Mouse (Mus musculus): ENCODE data around the gene Gys2.

Gys2 gene

GRCm38 (mm10) chr6:142377081-142377480, 95.8 kb downstream of the Gys2 start:
- DNase-seq (ENCODE audit: inconsistent ontology term), result no peak
